Comparison of ENCODE assay signal across 8 mouse cellular contexts in the genomic region with DNA sequence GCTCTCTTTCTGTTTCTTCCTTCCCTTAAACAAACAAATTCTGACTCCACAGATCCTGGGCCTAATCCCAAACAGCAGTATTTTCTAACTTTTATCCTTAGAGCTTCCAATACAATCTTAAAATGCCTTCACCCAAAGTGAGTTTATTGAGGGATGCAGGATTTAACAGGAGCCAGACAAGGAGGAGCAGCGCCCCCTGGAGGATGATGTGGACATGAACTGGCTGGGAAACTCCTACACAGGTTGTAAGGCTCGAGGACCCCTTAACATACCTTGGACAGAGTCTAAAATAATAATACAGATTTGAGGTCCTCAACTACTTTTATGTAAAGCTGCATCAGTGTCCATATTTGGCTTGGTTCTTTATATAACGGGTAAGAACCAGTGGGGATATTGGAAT. TPM values are rescaled to one million over a fixed set of nuclear protein-coding genes. Genes with fewer than 3 reads are reported as not detected.
DNase-seq lines count a peak whose midpoint lies in the region; ATAC-seq and TF ChIP-seq lines count a peak whose summit lies in the region.

No protein-coding gene starts in this region.

- H3K9me3 ChIP-seq in liver, embryonic 11.5 days (ENCODE audit: control insufficient read depth, low read length) = no peaks in the 10 kb centered on the region
- no peaks in the 10 kb centered on the region for H3K9me3 ChIP-seq in limb, embryonic 11.5 days (ENCODE audit: control insufficient read depth, low read length)

- H3K27me3 ChIP-seq in liver, embryonic 11.5 days (replicated peaks; ENCODE audit: control insufficient read depth, insufficient read depth, low read length) = no peaks in the 10 kb centered on the region
- peaks cover 28% of the 10 kb centered on the region for H3K27me3 ChIP-seq in Patski
- H3K27me3 ChIP-seq in limb, embryonic 11.5 days (ENCODE audit: control insufficient read depth, insufficient read depth, low read length) = 0 out of 2 replicates have a peak, but pooled peaks cover 2% of the 10 kb centered on the region

- no peak overlapping the region for H3K4me3 ChIP-seq in liver, embryonic 11.5 days (ENCODE audit: low read depth, low read length)
- no peak overlapping the region for H3K4me3 ChIP-seq in limb, embryonic 11.5 days (ENCODE audit: low read depth, low read length)

- WGBS in liver, embryonic 11.5 days = 23% methylated on average over 3 of the region's 3 CpGs
- WGBS in limb, embryonic 11.5 days = 17% methylated on average over 3 of the region's 3 CpGs

- no peaks in the 10 kb centered on the region for H3K36me3 ChIP-seq in liver, embryonic 11.5 days (ENCODE audit: control insufficient read depth, insufficient read depth, low read length)
- H3K36me3 ChIP-seq in limb, embryonic 11.5 days (ENCODE audit: control insufficient read depth, insufficient read depth, low read length) = no peaks in the 10 kb centered on the region

- peak; percentile 57 for DNase-seq in liver
- no peak for DNase-seq in liver, embryonic 11.5 days (ENCODE audit: low spot score)
- no peak for DNase-seq in Patski (ENCODE audit: low read depth, low spot score)
- peak; percentile 78 for DNase-seq in cerebellum, adult 8-10 months
- DNase-seq in limb, embryonic 11.5 days (ENCODE audit: low spot score) = peak; percentile 87
- DNase-seq in right cerebral cortex, postnatal 25 days = peak; percentile 30
- no peak for DNase-seq in urinary bladder, adult 2 months (ENCODE audit: low spot score)

- no peak overlapping the region for H3K9ac ChIP-seq in liver, embryonic 11.5 days (ENCODE audit: low read depth, low read length)
- H3K9ac ChIP-seq in limb, embryonic 11.5 days (ENCODE audit: low read length) = no peak overlapping the region

- CTCF ChIA-PET in Patski (lab: Charles Lee) = interaction anchor here (1.5 kb wide), 1 partner anchor 13 kb away, joined by 4 read pairs; no protein-coding TSS in a partner anchor

- no peaks in the 10 kb centered on the region for H3K4me1 ChIP-seq in liver, embryonic 11.5 days (replicated peaks; ENCODE audit: control insufficient read depth, insufficient read depth, low read length)
- H3K4me1 ChIP-seq in limb, embryonic 11.5 days (ENCODE audit: control insufficient read depth, insufficient read depth, low read length) = no peaks in the 10 kb centered on the region

- POLR2A ChIA-PET in Patski (lab: Charles Lee) = no interaction called here

- peak; percentile 87 for TF ChIP-seq CTCF in Patski (IDR thresholded peaks at IDR 0.05)

- H3K4me2 ChIP-seq in liver, embryonic 11.5 days = no peak overlapping the region
- H3K4me2 ChIP-seq in limb, embryonic 11.5 days (ENCODE audit: low read depth, severe bottlenecking) = no peak overlapping the region

- H3K27ac ChIP-seq in liver, embryonic 11.5 days (ENCODE audit: low read depth, low read length) = no peak overlapping the region
- no peak overlapping the region for H3K27ac ChIP-seq in limb, embryonic 11.5 days (replicated peaks; ENCODE audit: low read depth, low read length)

- in situ Hi-C loops in Patski (cut with MboI; ENCODE audit: low pct_unique_long_range_greater_than_20kb) = no loop called here

- no peak for ATAC-seq in liver, embryonic 11.5 days (replicated peaks; ENCODE audit: low FRiP score)
- ATAC-seq in Patski = no peak
- ATAC-seq in frontal cortex, adult (ENCODE audit: low TSS enrichment) = peak; percentile 74; the same call in 1 of the 2 replicates
- ATAC-seq in limb, embryonic 11.5 days (ENCODE audit: insufficient number of reproducible peaks, low FRiP score, low TSS enrichment, low read depth) = no peak

RNA-seq across cellular contexts. Expression of gene Lonrf2, which starts 19.7 kb away (rescaled TPM):
- polyA plus RNA-seq in liver, embryonic 11.5 days (2014; fragmentation: Nextera tagmentation; extraction: Ambion mirVana) = 0.22 and 0.41 TPM in 2 replicates
- 0.62 TPM for polyA plus RNA-seq in Patski (2021)
- polyA plus RNA-seq in limb, embryonic 11.5 days (2014; fragmentation: Nextera tagmentation; extraction: Ambion mirVana) = 0.95 and 1.3 TPM in 2 replicates
- polyA plus RNA-seq in urinary bladder, adult 2 months (2012; rRNA removed) = 5.6 and 5.9 TPM in 2 replicates

RNA-seq across cellular contexts. Expression of gene Chst10, which starts 41.8 kb away (rescaled TPM):
- polyA plus RNA-seq in liver, embryonic 11.5 days (2014; fragmentation: Nextera tagmentation; extraction: Ambion mirVana) = 2.9 and 4.1 TPM in 2 replicates
- 7.7 TPM for polyA plus RNA-seq in Patski (2021)
- 10.8 and 13.9 TPM in 2 replicates for polyA plus RNA-seq in limb, embryonic 11.5 days (2014; fragmentation: Nextera tagmentation; extraction: Ambion mirVana)
- 3.8 and 6.2 TPM in 2 replicates for polyA plus RNA-seq in urinary bladder, adult 2 months (2012; rRNA removed)

Comparison
In these comparisons a context has a peak if more than half of its experiments do, and no peak if none do; other contexts are left out.
1. DNase-seq: peak in liver (single experiment), cerebellum, adult 8-10 months (single experiment), limb, embryonic 11.5 days (single experiment) and right cerebral cortex, postnatal 25 days (single experiment); none in liver, embryonic 11.5 days (single experiment), Patski (single experiment) and urinary bladder, adult 2 months (single experiment).